Mouse (Mus musculus) embryonic facial prominence, embryonic 11.5 days (tissue): Measurements from ENCODE around the gene Glul. TPM values are rescaled to one million over a fixed set of nuclear protein-coding genes. Genes with fewer than 3 reads are reported as not detected.

Experiments used
- ATAC-seq: fragments of 200-750 bp; cut with Nextera tagmentation; replicated peaks from 2 replicates; pipeline ENCODE4 v1.8.0; 2017; ENCODE audit warnings: low read depth; ENCODE audit not compliant: insufficient number of reproducible peaks, low FRiP score, low TSS enrichment
- DNase-seq: peaks from one replicate; pipeline ENCODE4 v3.0.0-alpha.2; 2015; ENCODE audit warnings: low spot score
- H3K27ac ChIP-seq: fragments of 300-500 bp; sonication (generic); replicated peaks from 2 replicates; pipeline ENCODE4 v1.5.1; 2014; ENCODE audit warnings: mild to moderate bottlenecking, low read depth, low read length, control low read depth
- H3K27me3 ChIP-seq: fragments of 300-500 bp; sonication (generic); 2 replicates; pipeline ENCODE4 v1.6.1; 2014; ENCODE audit warnings: mild to moderate bottlenecking, low read length, moderate library complexity, mixed read lengths; ENCODE audit not compliant: control insufficient read depth, insufficient read depth
- H3K36me3 ChIP-seq: fragments of 300-500 bp; sonication (generic); replicated peaks from 2 replicates; pipeline ENCODE4 v1.6.1; 2014; ENCODE audit warnings: low read depth, mild to moderate bottlenecking, low read length, moderate library complexity, mixed read lengths; ENCODE audit not compliant: control insufficient read depth, insufficient read depth
- H3K4me1 ChIP-seq: fragments of 300-500 bp; sonication (generic); 2 replicates; pipeline ENCODE4 v1.6.1; 2014; ENCODE audit warnings: low read length, mixed read lengths; ENCODE audit not compliant: control insufficient read depth, insufficient read depth
- H3K4me2 ChIP-seq: fragments of 300-500 bp; sonication (generic); 2 replicates; pipeline ENCODE4 v1.6.1; 2014; ENCODE audit warnings: low read depth, mild to moderate bottlenecking, control low read depth, low read length, moderate library complexity
- H3K4me3 ChIP-seq: fragments of 300-500 bp; sonication (generic); 2 replicates; pipeline ENCODE4 v1.5.1; 2014; ENCODE audit warnings: low read depth, low read length, control low read depth
- H3K9ac ChIP-seq: fragments of 300-500 bp; sonication (generic); replicated peaks from 2 replicates; pipeline ENCODE4 v1.6.1; 2014; ENCODE audit warnings: mild to moderate bottlenecking, control low read depth, low read length
- H3K9me3 ChIP-seq: fragments of 300-500 bp; sonication (generic); replicated peaks from 2 replicates; pipeline ENCODE4 v1.6.1; 2016; ENCODE audit warnings: mild to moderate bottlenecking, low read length, inconsistent platforms, mixed read lengths; ENCODE audit not compliant: control insufficient read depth
- WGBS: fragments of 180-500 bp; shearing (Covaris S2); extraction: QIAGEN DNeasy Blood & Tissue Kit; methylation state at CpG from one replicate; pipeline ENCODE4 v1.1.7; 2014; 5-methylcytosine and 5-hydroxymethylcytosine counted together
- microRNA-seq: library from miRNA; unstranded; fragments of <30 nt; microRNA quantifications from one replicate; pipeline ENCODE4, GENCODE M21; 2016; ENCODE audit warnings: borderline number of aligned reads
- polyA plus RNA-seq: library from polyadenylated mRNA; unstranded; fragments of >200 nt; fragmentation: Nextera tagmentation; extraction: Ambion mirVana; gene quantifications from 2 replicates; pipeline ENCODE4 v1.2.1, GENCODE M21; 2014

Gene Glul
- polyA plus RNA-seq, 1 experiment from 2014 or later, result 128 TPM

GRCm38 (mm10) chr1:153957850-153958249 lies 58.1 kb downstream of the Glul start:
- Histone ChIP-seq H3K4me2 (no peak overlapping the region), H3K27ac (no peak overlapping the region), H3K9ac (no peak overlapping the region), H3K27me3 (no peaks in the 10 kb centered on the region), H3K9me3 (no peaks in the 10 kb centered on the region), H3K36me3 (no peaks in the 10 kb centered on the region), H3K4me3 (no peak overlapping the region), H3K4me1 (no peaks in the 10 kb centered on the region)
- WGBS, result 29% methylated on average over 1 of the region's 1 CpGs
- ATAC-seq (no peak), DNase-seq (no peak)

Small RNA genes within 50 kb of the gene (microRNA-seq; reads per million reads assigned to microRNA genes)
- gene Mir8114, result 41.4 reads per million, percentile 30 among the genes with 10 or more reads in this experiment

Other genes with a start within 250 kb of the Glul start
- gene Rgs8, start 246.9 kb upstream of the Glul start, polyA plus RNA-seq, result 1.9 and 2.6 TPM in 2 replicates
- gene Rgs16, start 159.6 kb upstream of the Glul start, polyA plus RNA-seq, result 6.5 and 6.7 TPM in 2 replicates
- gene Rnasel, start 150.5 kb upstream of the Glul start, polyA plus RNA-seq, result 14.5 and 15.0 TPM in 2 replicates
- gene Rgsl1, start 55.8 kb upstream of the Glul start, polyA plus RNA-seq, result 0.14 TPM in 1 of 2 replicates, not detected in the other
- 0.14 and 0.38 TPM in 2 replicates for gene Teddm1b, start 25.6 kb upstream of the Glul start, polyA plus RNA-seq
- gene Teddm1a, start 8.2 kb upstream of the Glul start, polyA plus RNA-seq, result not detected in 2 replicates
- gene Teddm2, start 284 bp downstream of the Glul start, polyA plus RNA-seq, result 0.45 and 0.61 TPM in 2 replicates